Mouse (Mus musculus) heart, adult 2 months (tissue): Measurements from ENCODE around the gene Cdh26. TPM values are rescaled to one million over a fixed set of nuclear protein-coding genes. Genes with fewer than 3 reads are reported as not detected.

ENCODE experiments used
- DNase-seq, 2 experiments: peaks; one replicate each; pipeline ENCODE4 v3.0.0; 2021
- H3K27ac ChIP-seq: fragments of 200-600 bp; 2 replicates; pipeline ENCODE4 v1.8.1; 2022
- H3K27me3 ChIP-seq: fragments of 200-500 bp; 2 replicates; pipeline ENCODE4 v1.6.1; 2012; ENCODE audit warnings: mild to moderate bottlenecking, low read length, inconsistent platforms, mixed read lengths; ENCODE audit not compliant: control insufficient read depth, insufficient read depth
- H3K36me3 ChIP-seq: fragments of 200-500 bp; 2 replicates; pipeline ENCODE4 v1.6.1; 2012; ENCODE audit warnings: low read length, inconsistent platforms; ENCODE audit not compliant: control insufficient read depth, insufficient read depth
- H3K4me1 ChIP-seq: fragments of 200-500 bp; 2 replicates; pipeline ENCODE4 v1.6.1; 2011; ENCODE audit warnings: low read length; ENCODE audit not compliant: control insufficient read depth, insufficient read depth
- H3K4me3 ChIP-seq: fragments of 200-600 bp; 2 replicates; pipeline ENCODE4 v1.8.1; 2022
- H3K79me2 ChIP-seq: fragments of 200-500 bp; replicated peaks from 2 replicates; pipeline ENCODE4 v1.6.1; 2012; ENCODE audit warnings: mild to moderate bottlenecking, inconsistent platforms, low read length, moderate library complexity, mixed read lengths; ENCODE audit not compliant: control insufficient read depth, insufficient read depth
- H3K9ac ChIP-seq: fragments of 200-500 bp; 2 replicates; pipeline ENCODE4 v1.6.1; 2012; ENCODE audit warnings: low read depth, mild to moderate bottlenecking, control low read depth, inconsistent platforms, low read length, mixed read lengths
- CTCF ChIP-seq: fragments of 200-600 bp; IDR thresholded peaks from 2 replicates; pipeline ENCODE4 v1.8.1; 2022; ENCODE audit warnings: antibody characterized with exemption, mild to moderate bottlenecking, moderate library complexity
- EP300 ChIP-seq: fragments of 200-500 bp; IDR thresholded peaks from 2 replicates; pipeline ENCODE4 v1.6.1; 2011; ENCODE audit warnings: low read depth, low read length, control low read depth; ENCODE audit not compliant: insufficient read depth
- POLR2A ChIP-seq: fragments of 200-500 bp; IDR thresholded peaks from 2 replicates; pipeline ENCODE4 v1.6.1; 2011; ENCODE audit warnings: mild to moderate bottlenecking, low read depth, low read length, control low read depth; ENCODE audit not compliant: insufficient read depth
- WGBS: fragments of 180-500 bp; shearing (Covaris S2); methylation state at CpG from one replicate; pipeline ENCODE4 v1.1.7; 2018; 5-methylcytosine and 5-hydroxymethylcytosine counted together
- intact Hi-C: fragments of 180-260 bp; cut with DNase I; formaldehyde crosslinking; loops from one replicate; pipeline ENCODE4 v1.15.1; 2025
- polyA plus RNA-seq: library from polyadenylated mRNA; depleted of rRNA; stranded (reverse); fragments of >200 nt; gene quantifications from 2 replicates; pipeline ENCODE4 v1.2.3, GENCODE M21; 2012; rRNA removed
- total RNA-seq, 2 experiments: library from RNA; stranded (reverse); gene quantifications; 2 replicates each; pipeline ENCODE4 v1.2.3; 2021

The Cdh26 gene
- total and polyA plus RNA-seq, 3 experiments: 0.76 TPM; not detected in 2

DNA sequence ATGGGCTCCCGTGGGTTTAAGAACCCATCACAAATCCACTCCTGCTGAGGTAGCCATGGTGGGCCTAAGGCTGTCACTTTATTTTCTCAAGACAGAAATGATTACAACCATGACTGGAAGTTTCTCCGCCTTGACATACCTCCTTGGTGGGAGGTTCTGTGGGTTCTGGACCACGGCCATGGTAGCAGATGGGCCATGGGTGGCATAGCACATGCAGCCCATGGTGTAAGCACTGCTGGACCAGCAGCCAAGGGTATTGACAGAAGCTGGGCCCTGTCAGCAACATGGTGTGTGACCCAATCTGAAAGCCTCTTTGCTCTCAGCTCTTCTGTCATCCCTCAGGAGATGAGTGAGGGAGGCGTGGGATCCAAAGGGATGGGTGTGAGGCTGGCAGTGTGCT is 106.2 kb downstream of the Cdh26 start:
- TF ChIP-seq CTCF (no peak), POLR2A (no peak), EP300 (no peak)
- 68% methylated on average over 4 of the region's 4 CpGs for WGBS
- Histone ChIP-seq H3K27ac (no peak overlapping the region), H3K4me3 (no peak overlapping the region), H3K9ac (no peak overlapping the region), H3K27me3 (no peaks in the 10 kb centered on the region), H3K4me1 (no peaks in the 10 kb centered on the region), H3K36me3 (no peaks in the 10 kb centered on the region), H3K79me2 (no peaks in the 10 kb centered on the region)
- intact Hi-C loops: no loop called here
- no peak for DNase-seq

Other genes with a start within 250 kb of the Cdh26 start
- under 1 TPM; 0.84 to 0.89 TPM for gene Sycp2, start 22.8 kb upstream of the Cdh26 start, total RNA-seq
- 0.04 and 0.09 TPM in 2 replicates for gene Sycp2, start 22.8 kb upstream of the Cdh26 start, polyA plus RNA-seq
- gene Ppp1r3d, start 16.1 kb upstream of the Cdh26 start, total RNA-seq: 10 to 100 TPM; 12.6 to 13.7 TPM
- 10.0 and 16.4 TPM in 2 replicates for gene Ppp1r3d, start 16.1 kb upstream of the Cdh26 start, polyA plus RNA-seq
- gene Fam217b, start 16.0 kb upstream of the Cdh26 start, total RNA-seq: 10 to 100 TPM in 1 of 2 experiments, 1 to 10 TPM in 1; 9.1 to 10.6 TPM
- 5.5 and 9.5 TPM in 2 replicates for gene Fam217b, start 16.0 kb upstream of the Cdh26 start, polyA plus RNA-seq